Mouse (Mus musculus): Measurements from ENCODE around the gene Knl1. TPM values are rescaled to one million over a fixed set of nuclear protein-coding genes. Genes with fewer than 3 reads are reported as not detected.

Knl1 gene
- total and polyA plus RNA-seq, 3 experiments, result 18.6 to 160 (median 23.2) TPM

DNA sequence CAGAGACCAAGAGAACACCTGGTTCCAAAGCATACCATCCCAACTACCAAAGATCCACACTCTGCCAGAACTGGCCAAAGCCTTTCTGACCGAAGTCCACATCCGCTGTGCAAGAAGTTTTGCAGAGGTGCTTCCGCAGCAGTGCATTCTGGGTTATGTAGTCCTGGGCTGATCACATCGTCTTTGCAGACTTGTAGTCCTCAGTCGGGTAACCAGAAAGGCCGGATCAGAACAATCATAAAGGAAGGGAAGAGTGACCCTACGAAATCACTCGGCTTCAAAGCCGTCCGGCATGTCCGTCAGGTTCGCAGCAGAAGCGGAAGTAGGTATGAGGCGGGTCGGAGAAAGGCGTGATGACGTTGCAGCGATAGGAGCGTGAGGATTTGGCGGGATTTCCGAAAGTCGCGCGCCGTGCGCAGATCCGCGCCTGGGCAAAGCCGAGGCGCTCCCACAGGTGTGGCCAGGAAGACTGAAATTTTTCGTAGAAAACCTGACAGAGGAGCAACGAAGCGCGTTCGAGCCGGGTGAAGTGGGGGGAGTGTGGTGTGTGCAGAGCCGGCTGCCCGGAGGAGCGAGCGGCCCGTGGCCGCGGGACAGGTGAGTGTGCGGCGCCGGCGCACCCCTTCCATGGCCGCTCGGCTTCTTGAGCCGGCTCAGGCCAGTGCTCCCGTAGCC, 65.7 kb downstream of the Knl1 start, which contains the start of gene Rad51 (continued):
- TF ChIP-seq NELFE (IDR thresholded peaks at IDR 0.05; ENCODE audit: low read depth, low read length) (peak; percentile 80), ZNF384 (IDR thresholded peaks at IDR 0.05; ENCODE audit: low read depth, low read length) (no peak; the same call in 1 of the 2 replicates), ELF1 (IDR thresholded peaks at IDR 0.05; ENCODE audit: low read depth, low read length) (peak; percentile 89; the same call in 1 of the 2 replicates), POLR2AphosphoS5 (IDR thresholded peaks at IDR 0.05; ENCODE audit: borderline replicate concordance, low read depth, low read length) (no peak), NRF1 (IDR thresholded peaks at IDR 0.05; ENCODE audit: insufficient read depth, low read depth, low read length, poor library complexity, severe bottlenecking) (peak; percentile 65), POLR2A (IDR thresholded peaks at IDR 0.05; ENCODE audit: control insufficient read depth in 1 of 2, insufficient read depth in 1 of 2, low read depth in 1 of 2, low read length in 2 of 2, poor library complexity in 1 of 2) (peak; percentile 43 to 78; a peak in 3 of 4 replicates), MEF2A (IDR thresholded peaks at IDR 0.05; ENCODE audit: extremely low read depth, insufficient replicate concordance, low read depth, low read length, poor library complexity, severe bottlenecking) (no peak), SMC3 (IDR thresholded peaks at IDR 0.05; ENCODE audit: low read depth, low read length) (no peak), UBTF (IDR thresholded peaks at IDR 0.05; ENCODE audit: borderline replicate concordance, insufficient read depth, low read depth, low read length) (no peak), CTCF (IDR thresholded peaks at IDR 0.05 in 2 of 3, conservative IDR thresholded peaks at IDR 0.05 in 1 of 3; ENCODE audit: control insufficient read depth in 1 of 3, insufficient read depth in 1 of 3, low read depth in 2 of 3, low read length in 3 of 3, poor library complexity in 1 of 3, severe bottlenecking in 1 of 3) (no peak), MYC (IDR thresholded peaks at IDR 0.05; ENCODE audit: low read depth, low read length) (peak; percentile 77; the same call in 1 of the 2 replicates), TBP (IDR thresholded peaks at IDR 0.05; ENCODE audit: low read depth, low read length) (peak; percentile 55; the same call in 1 of the 2 replicates), RCOR1 (IDR thresholded peaks at IDR 0.05; ENCODE audit: low read depth, low read length) (no peak), MAZ (IDR thresholded peaks at IDR 0.05; ENCODE audit: low read depth, low read length) (no peak; the same call in 1 of the 2 replicates), ZKSCAN1 (IDR thresholded peaks at IDR 0.05; ENCODE audit: low read depth, low read length) (peak; percentile 47; the same call in 1 of the 2 replicates), JUND (IDR thresholded peaks at IDR 0.05; ENCODE audit: low read depth, low read length) (no peak), E2F4 (IDR thresholded peaks at IDR 0.05; ENCODE audit: borderline replicate concordance, low read depth, low read length) (peak; percentile 96), USF2 (IDR thresholded peaks at IDR 0.05; ENCODE audit: borderline replicate concordance in 1 of 2, insufficient read depth in 1 of 2, low read depth in 1 of 2, low read length in 2 of 2) (no peak), ZC3H11A (IDR thresholded peaks at IDR 0.05; ENCODE audit: low read depth, low read length) (no peak)

DNA sequence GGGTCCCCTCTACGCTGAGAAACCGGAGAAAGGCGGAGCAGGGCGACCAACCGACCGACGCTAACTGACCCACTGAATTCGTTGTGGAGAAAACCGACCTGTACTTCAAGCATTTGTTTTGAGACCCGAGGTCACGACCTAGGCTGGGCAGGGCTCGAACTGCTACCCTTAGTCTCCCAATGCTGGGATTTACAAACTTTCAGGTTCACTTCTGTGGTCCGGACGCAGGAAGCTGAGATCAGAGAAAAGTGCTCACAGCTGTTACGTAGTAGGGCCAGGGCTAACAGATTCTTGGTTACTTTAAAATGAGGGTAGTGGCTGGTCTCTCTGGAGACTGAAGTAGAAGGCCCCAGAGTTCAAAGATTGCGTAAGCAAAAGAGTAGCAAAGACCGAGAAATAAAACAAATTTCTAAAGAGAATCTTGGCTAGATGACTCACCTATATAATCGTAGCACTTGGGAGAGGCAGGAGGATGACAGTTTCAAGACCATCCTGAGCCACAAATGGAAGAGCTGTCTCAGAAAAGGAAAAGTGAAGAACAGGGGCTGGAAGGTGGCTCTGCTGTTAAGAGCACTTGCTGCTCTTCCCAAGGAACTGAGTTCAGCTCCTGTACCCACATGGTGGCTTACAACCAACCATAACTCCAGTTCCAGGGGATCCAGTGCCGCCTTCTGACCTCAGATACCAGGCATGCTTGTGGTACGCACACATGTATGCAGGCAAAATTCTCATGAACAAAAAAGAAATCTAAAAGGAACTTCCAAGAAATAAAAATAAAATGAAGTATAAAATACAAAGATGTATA, 66.4 kb downstream of the Knl1 start:
- H3K4me3 ChIP-seq (ENCODE audit: control insufficient read depth in 1 of 2, insufficient read depth in 1 of 2, low read depth in 2 of 2, low read length in 2 of 2), result peak overlapping the region; percentile 55 to 91
- H3K9me3 ChIP-seq (replicated peaks; ENCODE audit: insufficient read depth, low read length), result no peaks in the 10 kb centered on the region
- peak overlapping the region; percentile 99 for H3K27ac ChIP-seq (ENCODE audit: control insufficient read depth, low read depth, low read length)
- peaks cover 20% of the 10 kb centered on the region for H3K79me2 ChIP-seq (ENCODE audit: control insufficient read depth, insufficient read depth, low read length, poor library complexity)
- peak; percentile 54 for DNase-seq (ENCODE audit: low read depth, low spot score)
- H3K4me1 ChIP-seq (ENCODE audit: control insufficient read depth in 1 of 2, insufficient read depth in 2 of 2, low read length in 2 of 2), result peaks cover 0 to 5% of the 10 kb centered on the region in 2 experiments; a peak in 2 of 4 replicates
- no peaks in the 10 kb centered on the region for H3K27me3 ChIP-seq (ENCODE audit: control insufficient read depth in 1 of 2, insufficient read depth in 2 of 2, low read length in 2 of 2)
- peaks cover 3 to 13% of the 10 kb centered on the region in 2 experiments for H3K36me3 ChIP-seq (ENCODE audit: control insufficient read depth in 1 of 2, insufficient read depth in 2 of 2, low read length in 2 of 2)
- peak overlapping the region; percentile 88 for H3K9ac ChIP-seq (ENCODE audit: control insufficient read depth, low read depth, low read length, poor library complexity, severe bottlenecking)
- no peak for TF ChIP-seq ZKSCAN1 (IDR thresholded peaks at IDR 0.05; ENCODE audit: low read depth, low read length)
- TF ChIP-seq ELF1 (IDR thresholded peaks at IDR 0.05; ENCODE audit: low read depth, low read length), result no peak
- TF ChIP-seq POLR2AphosphoS2 (IDR thresholded peaks at IDR 0.05; ENCODE audit: low read length), result no peak
- no peak for TF ChIP-seq MEF2A (IDR thresholded peaks at IDR 0.05; ENCODE audit: extremely low read depth, insufficient replicate concordance, low read depth, low read length, poor library complexity, severe bottlenecking)
- no peak for TF ChIP-seq ZMIZ1 (IDR thresholded peaks at IDR 0.05; ENCODE audit: low read depth, low read length)
- no peak for TF ChIP-seq EP300 (IDR thresholded peaks at IDR 0.05; ENCODE audit: low read depth in 1 of 2, low read length in 2 of 2)
- TF ChIP-seq MAZ (IDR thresholded peaks at IDR 0.05; ENCODE audit: low read depth, low read length), result no peak
- no peak for TF ChIP-seq TAL1 (IDR thresholded peaks at IDR 0.05; ENCODE audit: low read length)
- no peak for TF ChIP-seq USF1 (IDR thresholded peaks at IDR 0.05; ENCODE audit: low read depth, low read length)
- no peak for TF ChIP-seq GABPA (IDR thresholded peaks at IDR 0.05; ENCODE audit: low read depth, low read length)
- no peak for TF ChIP-seq UBTF (IDR thresholded peaks at IDR 0.05; ENCODE audit: borderline replicate concordance, insufficient read depth, low read depth, low read length)
- TF ChIP-seq TCF12 (IDR thresholded peaks at IDR 0.05; ENCODE audit: low read depth, low read length), result no peak
- TF ChIP-seq SIN3A (IDR thresholded peaks at IDR 0.05; ENCODE audit: low read length), result no peak
- TF ChIP-seq TBP (IDR thresholded peaks at IDR 0.05; ENCODE audit: low read depth, low read length), result no peak
- no peak for TF ChIP-seq MAFK (IDR thresholded peaks at IDR 0.05; ENCODE audit: borderline replicate concordance, low read depth, low read length)
- TF ChIP-seq MYC (IDR thresholded peaks at IDR 0.05; ENCODE audit: low read depth, low read length), result no peak
- TF ChIP-seq MXI1 (IDR thresholded peaks at IDR 0.05; ENCODE audit: low read depth, low read length), result no peak; the same call in 1 of the 2 replicates
- TF ChIP-seq ETS1 (IDR thresholded peaks at IDR 0.05; ENCODE audit: low read depth, low read length), result no peak
